Mouse (Mus musculus): Measurements from ENCODE around the gene Mus81. TPM values are rescaled to one million over a fixed set of nuclear protein-coding genes. Genes with fewer than 3 reads are reported as not detected.
"Not testable (repeated sequence)": the region's sequence is repeated elsewhere in the genome, so short reads cannot be mapped to it uniquely, and the experiment has no call there.

Mus81 gene
- polyA plus RNA-seq, 1 experiment from 2014 or later = 18.5 TPM

- H3K36me3 ChIP-seq (ENCODE audit: control insufficient read depth, insufficient read depth, low read length) = peaks cover 20% of the 10 kb centered on the region
- WGBS = 80% methylated on average over 12 of the region's 12 CpGs
- TF ChIP-seq CTCF (IDR thresholded peaks at IDR 0.05; ENCODE audit: low read depth) (no peak), EP300 (optimal IDR thresholded peaks at IDR 0.05) (no peak)
- no peak overlapping the region for H3K27ac ChIP-seq (replicated peaks)
- no peaks in the 10 kb centered on the region for H3K27me3 ChIP-seq (ENCODE audit: control insufficient read depth, insufficient read depth, low read length)
- H3K4me2 ChIP-seq (replicated peaks; ENCODE audit: low read depth) = no peak overlapping the region
- H3K9ac ChIP-seq (ENCODE audit: low read length) = no peak overlapping the region
- H3K9me3 ChIP-seq (ENCODE audit: control insufficient read depth, low read length) = no peaks in the 10 kb centered on the region
- DNase-seq (ENCODE audit: low spot score) (no peak), ATAC-seq (ENCODE audit: low FRiP score, low TSS enrichment) (no peak)
- no peak overlapping the region for H3K4me3 ChIP-seq (ENCODE audit: low read depth, low read length)
- H3K4me1 ChIP-seq (replicated peaks; ENCODE audit: control insufficient read depth, insufficient read depth) = no peaks in the 10 kb centered on the region
Observed at GRCm38 (mm10) chr19:5495353-5496051, 7.3 kb upstream of the Mus81 start.

DNA sequence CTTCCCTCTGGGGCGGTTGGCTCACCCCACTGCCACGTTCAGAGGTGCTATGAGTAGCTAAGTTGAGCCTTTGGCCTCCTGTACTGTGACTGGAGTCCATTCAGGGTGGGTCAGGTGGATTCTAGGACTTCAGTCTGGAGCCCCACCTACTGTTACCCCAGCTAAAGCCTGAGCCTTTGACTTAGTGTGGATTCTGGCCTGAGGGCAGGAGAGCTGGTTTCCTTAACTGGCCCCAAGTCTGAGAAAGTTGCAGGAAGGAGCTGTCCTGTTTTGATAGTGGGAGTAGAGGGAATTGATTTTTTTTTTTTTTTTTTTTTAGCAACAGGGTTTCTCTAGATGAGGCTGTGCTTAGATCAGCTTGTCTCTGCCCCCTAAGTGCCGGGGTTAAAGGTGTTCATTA, 6.1 kb upstream of the Mus81 start:
- Histone ChIP-seq H3K4me2 (replicated peaks; ENCODE audit: low read depth) (no peak overlapping the region), H3K9me3 (ENCODE audit: control insufficient read depth, low read length) (no peaks in the 10 kb centered on the region), H3K4me1 (replicated peaks; ENCODE audit: control insufficient read depth, insufficient read depth) (no peaks in the 10 kb centered on the region), H3K27ac (replicated peaks) (no peak overlapping the region), H3K36me3 (ENCODE audit: control insufficient read depth, insufficient read depth, low read length) (peaks cover 20% of the 10 kb centered on the region), H3K9ac (ENCODE audit: low read length) (no peak overlapping the region), H3K27me3 (ENCODE audit: control insufficient read depth, insufficient read depth, low read length) (no peaks in the 10 kb centered on the region), H3K4me3 (ENCODE audit: low read depth, low read length) (no peak overlapping the region)
- WGBS = 76% methylated on average over 3 of the region's 3 CpGs
- no peak for ATAC-seq (ENCODE audit: low FRiP score, low TSS enrichment)
- TF ChIP-seq EP300 (optimal IDR thresholded peaks at IDR 0.05) (no peak), CTCF (IDR thresholded peaks at IDR 0.05; ENCODE audit: low read depth) (no peak)
- peak; percentile 23 for DNase-seq (ENCODE audit: low spot score)

GRCm38 (mm10) chr19:5493301-5493721, 5.1 kb upstream of the Mus81 start:
- peaks cover 20% of the 10 kb centered on the region for H3K36me3 ChIP-seq (ENCODE audit: control insufficient read depth, insufficient read depth, low read length)
- H3K27me3 ChIP-seq (ENCODE audit: control insufficient read depth, insufficient read depth, low read length); H3K9ac ChIP-seq (ENCODE audit: low read length); H3K4me2 ChIP-seq (replicated peaks; ENCODE audit: low read depth); H3K27ac ChIP-seq (replicated peaks); H3K4me3 ChIP-seq (ENCODE audit: low read depth, low read length); H3K4me1 ChIP-seq (replicated peaks; ENCODE audit: control insufficient read depth, insufficient read depth); ATAC-seq (ENCODE audit: low FRiP score, low TSS enrichment); H3K9me3 ChIP-seq (ENCODE audit: control insufficient read depth, low read length): not testable (repeated sequence)
- WGBS = 61% methylated on average over 9 of the region's 9 CpGs
- DNase-seq (ENCODE audit: low spot score) = peak; percentile 40
- TF ChIP-seq CTCF (IDR thresholded peaks at IDR 0.05; ENCODE audit: low read depth) = peak; percentile 30; the same call in 1 of the 2 replicates

DNA sequence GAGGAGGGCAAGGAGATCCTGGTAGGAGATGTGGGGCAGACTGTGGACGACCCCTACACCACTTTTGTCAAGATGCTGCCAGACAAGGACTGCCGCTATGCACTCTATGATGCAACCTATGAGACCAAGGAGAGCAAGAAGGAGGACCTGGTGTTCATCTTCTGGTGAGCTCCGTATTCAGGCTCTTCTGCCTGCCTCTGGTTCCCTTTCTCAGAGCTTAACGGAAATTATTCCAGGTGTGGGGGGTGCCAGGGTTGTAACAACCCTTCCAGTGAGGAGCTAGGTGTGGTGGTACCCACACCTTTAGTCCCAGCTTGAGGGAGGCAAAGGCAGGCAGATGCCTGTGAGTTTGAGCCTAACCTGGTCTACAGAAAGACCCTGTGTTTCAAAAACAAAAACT, 4.4 kb upstream of the Mus81 start:
- no peak overlapping the region for H3K4me3 ChIP-seq (ENCODE audit: low read depth, low read length)
- ATAC-seq (ENCODE audit: low FRiP score, low TSS enrichment) (no peak), DNase-seq (ENCODE audit: low spot score) (no peak)
- H3K4me2 ChIP-seq (replicated peaks; ENCODE audit: low read depth) = no peak overlapping the region
- no peak for TF ChIP-seq CTCF (IDR thresholded peaks at IDR 0.05; ENCODE audit: low read depth)
- peaks cover 17% of the 10 kb centered on the region for H3K36me3 ChIP-seq (ENCODE audit: control insufficient read depth, insufficient read depth, low read length)
- H3K9ac ChIP-seq (ENCODE audit: low read length) = no peak overlapping the region
- H3K9me3 ChIP-seq (ENCODE audit: control insufficient read depth, low read length) = no peaks in the 10 kb centered on the region
- H3K27ac ChIP-seq (replicated peaks) = no peak overlapping the region
- no peaks in the 10 kb centered on the region for H3K4me1 ChIP-seq (replicated peaks; ENCODE audit: control insufficient read depth, insufficient read depth)
- H3K27me3 ChIP-seq (ENCODE audit: control insufficient read depth, insufficient read depth, low read length) = no peaks in the 10 kb centered on the region
- WGBS = 81% methylated on average over 4 of the region's 4 CpGs

DNA sequence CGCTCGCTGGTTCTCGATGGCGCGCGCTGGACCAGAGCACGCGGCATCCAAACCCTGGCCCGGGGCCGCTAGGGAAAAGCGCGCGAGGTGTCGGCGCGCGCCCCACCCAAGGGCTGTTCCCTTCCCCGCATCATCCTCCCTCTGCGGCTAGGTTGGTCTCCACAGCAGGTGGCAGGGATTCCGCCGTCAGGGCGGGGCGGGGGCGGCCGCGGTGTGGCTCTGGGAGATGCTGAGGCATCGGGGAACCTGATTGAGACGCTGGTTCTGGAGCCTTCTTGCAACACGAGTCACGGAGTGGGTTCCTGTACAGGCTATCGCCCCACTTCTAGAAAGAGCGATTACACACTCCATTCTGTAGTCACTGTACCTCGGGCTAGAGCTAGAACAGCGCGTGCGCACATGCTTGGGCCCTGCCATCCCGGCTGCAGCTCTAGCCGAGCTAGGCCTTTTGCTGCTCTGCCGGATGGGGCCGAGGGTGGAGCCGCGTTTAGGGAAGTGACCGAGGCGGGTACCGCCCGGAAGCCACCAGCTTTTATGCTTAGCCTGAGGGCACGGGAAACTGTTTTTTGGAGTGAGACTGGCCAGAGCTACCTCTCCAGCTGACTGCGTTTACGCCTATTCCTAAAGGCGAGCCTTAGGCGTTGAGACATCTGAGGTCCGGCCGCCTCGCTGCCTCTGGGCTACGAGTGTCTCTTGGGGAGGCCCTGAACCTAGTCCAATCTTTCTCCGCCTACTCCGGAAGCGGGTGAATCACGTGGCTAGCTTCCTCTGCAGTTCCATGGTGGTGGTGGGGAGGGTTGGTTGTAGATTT, 2.9 kb upstream of the Mus81 start:
- peak overlapping the region; percentile 93 for H3K9ac ChIP-seq (ENCODE audit: low read length)
- no peaks in the 10 kb centered on the region for H3K4me1 ChIP-seq (replicated peaks; ENCODE audit: control insufficient read depth, insufficient read depth)
- no peaks in the 10 kb centered on the region for H3K9me3 ChIP-seq (ENCODE audit: control insufficient read depth, low read length)
- H3K4me3 ChIP-seq (ENCODE audit: low read depth, low read length) = peak overlapping the region; percentile 91
- peak overlapping the region; percentile 99 for H3K27ac ChIP-seq (replicated peaks)
- peak; percentile 86 for DNase-seq (ENCODE audit: low spot score)
- ATAC-seq (ENCODE audit: low FRiP score, low TSS enrichment) = peak; percentile 47
- H3K4me2 ChIP-seq (replicated peaks; ENCODE audit: low read depth) = peak overlapping the region; percentile 64
- WGBS = under 1% methylated on average over 55 of the region's 59 CpGs
- no peaks in the 10 kb centered on the region for H3K27me3 ChIP-seq (ENCODE audit: control insufficient read depth, insufficient read depth, low read length)
- TF ChIP-seq CTCF (IDR thresholded peaks at IDR 0.05; ENCODE audit: low read depth) = 0 out of 2 replicates have a peak, but pooled peaks have one; percentile 0
- TF ChIP-seq EP300 (optimal IDR thresholded peaks at IDR 0.05) = no peak
- H3K36me3 ChIP-seq (ENCODE audit: control insufficient read depth, insufficient read depth, low read length) = peaks cover 13% of the 10 kb centered on the region; the same call in 1 of the 2 replicates
